Mouse (Mus musculus) lung, embryonic 15.5 days (tissue): Measurements from ENCODE around the gene Itprid2. TPM values are rescaled to one million over a fixed set of nuclear protein-coding genes. Genes with fewer than 3 reads are reported as not detected.
A peak's percentile ranks its signal among the peaks of the same experiment; 100 is the strongest.

Experiments
- ATAC-seq: fragments of 200-750 bp; cut with Nextera tagmentation; 2 replicates; pipeline ENCODE4 v1.8.0; 2017; ENCODE audit warnings: moderate number of reproducible peaks, borderline replicate concordance; ENCODE audit not compliant: low FRiP score, low TSS enrichment; ENCODE audit errors: extremely low read depth
- H3K27ac ChIP-seq: fragments of 300-500 bp; sonication (generic); 2 replicates; pipeline ENCODE4 v1.5.1; 2015; ENCODE audit warnings: moderate library complexity, mild to moderate bottlenecking, inconsistent platforms
- H3K27me3 ChIP-seq: fragments of 300-500 bp; sonication (generic); 2 replicates; pipeline ENCODE4 v1.6.1; 2015; ENCODE audit warnings: inconsistent platforms
- H3K36me3 ChIP-seq: fragments of 300-500 bp; sonication (generic); 2 replicates; pipeline ENCODE4 v1.6.1; 2015; ENCODE audit warnings: inconsistent platforms
- H3K4me1 ChIP-seq: fragments of 300-500 bp; sonication (generic); 2 replicates; pipeline ENCODE4 v1.6.1; 2015; ENCODE audit warnings: inconsistent platforms
- H3K4me2 ChIP-seq: fragments of 300-500 bp; sonication (generic); 2 replicates; pipeline ENCODE4 v1.6.1; 2015; ENCODE audit warnings: inconsistent platforms, mild to moderate bottlenecking, moderate library complexity
- H3K4me3 ChIP-seq: fragments of 300-500 bp; sonication (generic); 2 replicates; pipeline ENCODE4 v1.5.1; 2015; ENCODE audit warnings: mild to moderate bottlenecking, inconsistent platforms
- H3K9ac ChIP-seq: fragments of 300-500 bp; sonication (generic); 2 replicates; pipeline ENCODE4 v1.6.1; 2015; ENCODE audit warnings: inconsistent platforms
- H3K9me3 ChIP-seq: fragments of 300-500 bp; sonication (generic); 2 replicates; pipeline ENCODE4 v1.6.1; 2016; ENCODE audit warnings: inconsistent platforms
- WGBS: fragments of 180-500 bp; shearing (Covaris S2); methylation state at CpG from one replicate; pipeline ENCODE4 v1.1.7; 2015; 5-methylcytosine and 5-hydroxymethylcytosine counted together
- polyA plus RNA-seq: library from polyadenylated mRNA; unstranded; fragments of >200 nt; fragmentation: Nextera tagmentation; extraction: Ambion mirVana; gene quantifications from 2 replicates; pipeline ENCODE4 v1.2.1, GENCODE M21; 2015

Gene Itprid2
- polyA plus RNA-seq, 1 experiment from 2014 or later: 9.7 TPM

GRCm38 (mm10) chr2:79652502-79652901 lies 17.4 kb downstream of the Itprid2 start:
- 82% methylated on average over 4 of the region's 4 CpGs for WGBS
- Histone ChIP-seq H3K4me2 (no peak overlapping the region), H3K36me3 (peaks cover 10% of the 10 kb centered on the region), H3K27ac (no peak overlapping the region), H3K27me3 (no peaks in the 10 kb centered on the region), H3K4me3 (no peak overlapping the region), H3K9me3 (no peaks in the 10 kb centered on the region), H3K4me1 (no peaks in the 10 kb centered on the region), H3K9ac (no peak overlapping the region)
- ATAC-seq: no peak

- Histone ChIP-seq H3K27ac (no peak overlapping the region), H3K4me2 (no peak overlapping the region), H3K9me3 (no peaks in the 10 kb centered on the region), H3K9ac (no peak overlapping the region), H3K4me1 (no peaks in the 10 kb centered on the region), H3K4me3 (no peak overlapping the region), H3K27me3 (no peaks in the 10 kb centered on the region), H3K36me3 (peaks cover 17% of the 10 kb centered on the region)
- WGBS: 79% methylated on average over 6 of the region's 6 CpGs
- ATAC-seq: no peak
Measured at GRCm38 (mm10) chr2:79653093-79653808, 18.1 kb downstream of the Itprid2 start.

GRCm38 (mm10) chr2:79653809-79654164 lies 18.6 kb downstream of the Itprid2 start:
- Histone ChIP-seq H3K27ac (no peak overlapping the region), H3K9ac (no peak overlapping the region), H3K9me3 (no peaks in the 10 kb centered on the region), H3K4me1 (no peaks in the 10 kb centered on the region), H3K36me3 (peaks cover 23% of the 10 kb centered on the region), H3K27me3 (no peaks in the 10 kb centered on the region), H3K4me3 (no peak overlapping the region), H3K4me2 (no peak overlapping the region)
- ATAC-seq: no peak
- 50% methylated on average over 2 of the region's 2 CpGs for WGBS

GRCm38 (mm10) chr2:79657062-79657461 lies 21.9 kb downstream of the Itprid2 start:
- no peak overlapping the region for H3K4me2 ChIP-seq
- H3K36me3 ChIP-seq: peaks cover 36% of the 10 kb centered on the region
- H3K27ac ChIP-seq: no peak overlapping the region
- no peaks in the 10 kb centered on the region for H3K4me1 ChIP-seq
- no peak overlapping the region for H3K4me3 ChIP-seq
- no peak for ATAC-seq
- no peaks in the 10 kb centered on the region for H3K27me3 ChIP-seq
- H3K9ac ChIP-seq: no peak overlapping the region
- no peaks in the 10 kb centered on the region for H3K9me3 ChIP-seq
- 86% methylated on average over 8 of the region's 8 CpGs for WGBS

GRCm38 (mm10) chr2:79660417-79661185 lies 25.4 kb downstream of the Itprid2 start:
- no peak overlapping the region for H3K9ac ChIP-seq
- WGBS: 92% methylated on average over 12 of the region's 12 CpGs
- no peak overlapping the region for H3K27ac ChIP-seq
- H3K4me3 ChIP-seq: no peak overlapping the region
- H3K4me1 ChIP-seq: peaks cover 10% of the 10 kb centered on the region
- peaks cover 43% of the 10 kb centered on the region for H3K36me3 ChIP-seq
- no peak for ATAC-seq
- no peak overlapping the region for H3K4me2 ChIP-seq
- H3K9me3 ChIP-seq: no peaks in the 10 kb centered on the region
- H3K27me3 ChIP-seq: no peaks in the 10 kb centered on the region

- Histone ChIP-seq H3K27ac (no peak overlapping the region), H3K9ac (no peak overlapping the region), H3K36me3 (peaks cover 43% of the 10 kb centered on the region), H3K4me2 (no peak overlapping the region), H3K27me3 (no peaks in the 10 kb centered on the region), H3K9me3 (no peaks in the 10 kb centered on the region), H3K4me3 (no peak overlapping the region), H3K4me1 (peaks cover 18% of the 10 kb centered on the region)
- WGBS: 74% methylated on average over 7 of the region's 7 CpGs
- ATAC-seq: no peak
Measured at GRCm38 (mm10) chr2:79661486-79662104, 26.4 kb downstream of the Itprid2 start.

GRCm38 (mm10) chr2:79664532-79665286 lies 29.6 kb downstream of the Itprid2 start:
- Histone ChIP-seq H3K4me3 (no peak overlapping the region), H3K4me2 (no peak overlapping the region), H3K27me3 (no peaks in the 10 kb centered on the region), H3K36me3 (peaks cover 20% of the 10 kb centered on the region), H3K4me1 (peaks cover 20% of the 10 kb centered on the region), H3K9ac (no peak overlapping the region), H3K9me3 (no peaks in the 10 kb centered on the region), H3K27ac (no peak overlapping the region)
- WGBS: 71% methylated on average over 3 of the region's 3 CpGs
- ATAC-seq: no peak

- Histone ChIP-seq H3K9ac (no peak overlapping the region), H3K4me1 (peaks cover 20% of the 10 kb centered on the region), H3K36me3 (peaks cover 15% of the 10 kb centered on the region), H3K9me3 (no peaks in the 10 kb centered on the region), H3K4me2 (no peak overlapping the region), H3K27ac (peak overlapping the region; percentile 35), H3K4me3 (no peak overlapping the region), H3K27me3 (no peaks in the 10 kb centered on the region)
- WGBS: 31% methylated on average over 3 of the region's 3 CpGs
- ATAC-seq: peak; percentile 76; the same call in 1 of the 2 replicates
Measured at GRCm38 (mm10) chr2:79665492-79665891, 30.3 kb downstream of the Itprid2 start.

GRCm38 (mm10) chr2:79675266-79675665 lies 40.1 kb downstream of the Itprid2 start:
- ATAC-seq: no peak
- Histone ChIP-seq H3K4me3 (no peak overlapping the region), H3K4me2 (no peak overlapping the region), H3K9ac (no peak overlapping the region), H3K27me3 (no peaks in the 10 kb centered on the region), H3K9me3 (no peaks in the 10 kb centered on the region), H3K36me3 (peaks cover 10% of the 10 kb centered on the region), H3K27ac (no peak overlapping the region), H3K4me1 (no peaks in the 10 kb centered on the region)
- 91% methylated on average over 3 of the region's 3 CpGs for WGBS

GRCm38 (mm10) chr2:79677663-79678257 lies 42.6 kb downstream of the Itprid2 start:
- WGBS: 50% methylated on average over 1 of the region's 1 CpGs
- no peaks in the 10 kb centered on the region for H3K36me3 ChIP-seq
- ATAC-seq: no peak
- H3K9ac ChIP-seq: no peak overlapping the region
- H3K4me2 ChIP-seq: no peak overlapping the region
- H3K4me3 ChIP-seq: no peak overlapping the region
- H3K4me1 ChIP-seq: no peaks in the 10 kb centered on the region
- H3K27ac ChIP-seq: no peak overlapping the region
- H3K9me3 ChIP-seq: no peaks in the 10 kb centered on the region
- H3K27me3 ChIP-seq: no peaks in the 10 kb centered on the region

GRCm38 (mm10) chr2:79681672-79682071 lies 46.5 kb downstream of the Itprid2 start:
- Histone ChIP-seq H3K9ac (no peak overlapping the region), H3K4me3 (no peak overlapping the region), H3K4me2 (no peak overlapping the region), H3K27ac (no peak overlapping the region), H3K9me3 (no peaks in the 10 kb centered on the region), H3K4me1 (no peaks in the 10 kb centered on the region), H3K36me3 (no peaks in the 10 kb centered on the region), H3K27me3 (no peaks in the 10 kb centered on the region)
- WGBS: 30% methylated on average over 4 of the region's 4 CpGs
- no peak for ATAC-seq
